Mouse (Mus musculus) MEL (cell line): ENCODE data around the gene Caml.

Source experiments
- CHD1 ChIP-seq: IDR thresholded peaks from 2 replicates; pipeline ENCODE4 v1.6.1; 2012; ENCODE audit warnings: low read depth, mild to moderate bottlenecking, inconsistent platforms, low read length, improper control_type of control experiment
- CTCF ChIP-seq, 3 experiments: IDR thresholded peaks in 2 of 3; conservative IDR thresholded peaks in 1 of 3; 2 replicates each; pipeline ENCODE4 v1.5.1; 2011 to 2012; ENCODE audit warnings: low read length in 3 of 3, low read depth in 2 of 3, mild to moderate bottlenecking in 2 of 3, improper control_type of control experiment in 1 of 3, inconsistent platforms in 1 of 3, mixed read lengths in 1 of 3, moderate library complexity in 1 of 3; ENCODE audit not compliant: control insufficient read depth in 1 of 3, insufficient read depth in 1 of 3, poor library complexity in 1 of 3, severe bottlenecking in 1 of 3
- EP300 ChIP-seq, 2 experiments: IDR thresholded peaks; 2 replicates each; pipeline ENCODE4 v1.6.1; 2011; ENCODE audit warnings: improper control_type of control experiment in 2 of 2, low read length in 2 of 2, low read depth in 1 of 2, mild to moderate bottlenecking in 1 of 2
- ETS1 ChIP-seq: IDR thresholded peaks from 2 replicates; pipeline ENCODE4 v1.6.1; 2012; ENCODE audit warnings: low read depth, mild to moderate bottlenecking, inconsistent platforms, low read length, improper control_type of control experiment, moderate library complexity
- HCFC1 ChIP-seq: IDR thresholded peaks from 2 replicates; pipeline ENCODE4 v1.6.1; 2012; ENCODE audit warnings: low read depth, mild to moderate bottlenecking, inconsistent platforms, low read length, improper control_type of control experiment, moderate library complexity
- MAX ChIP-seq: IDR thresholded peaks from 2 replicates; pipeline ENCODE4 v1.6.1; 2011; ENCODE audit warnings: low read length, improper control_type of control experiment
- MXI1 ChIP-seq: IDR thresholded peaks from 2 replicates; pipeline ENCODE4 v1.6.1; 2011; ENCODE audit warnings: mild to moderate bottlenecking, low read depth, low read length, improper control_type of control experiment
- NRF1 ChIP-seq: IDR thresholded peaks from 2 replicates; pipeline ENCODE4 v1.6.1; 2014; ENCODE audit warnings: low read depth, mild to moderate bottlenecking, inconsistent platforms, low read length, improper control_type of control experiment, moderate library complexity; ENCODE audit not compliant: poor library complexity, insufficient read depth, severe bottlenecking
- POLR2A ChIP-seq, 2 experiments: IDR thresholded peaks; 2 replicates each; pipeline ENCODE4 v1.6.1; 2011 to 2012; ENCODE audit warnings: low read length in 2 of 2, mild to moderate bottlenecking in 2 of 2, control low read depth in 1 of 2, improper control_type of control experiment in 1 of 2, low read depth in 1 of 2, moderate library complexity in 1 of 2; ENCODE audit not compliant: control insufficient read depth in 1 of 2, insufficient read depth in 1 of 2, poor library complexity in 1 of 2
- TAL1 ChIP-seq: IDR thresholded peaks from 2 replicates; pipeline ENCODE4 v1.6.1; 2012; ENCODE audit warnings: mild to moderate bottlenecking, inconsistent platforms, low read length, moderate library complexity, mixed read lengths
- TCF12 ChIP-seq: IDR thresholded peaks from 2 replicates; pipeline ENCODE4 v1.6.1; 2014; ENCODE audit warnings: low read depth, mild to moderate bottlenecking, inconsistent platforms, low read length, improper control_type of control experiment, moderate library complexity
- USF1 ChIP-seq: IDR thresholded peaks from 2 replicates; pipeline ENCODE4 v1.6.1; 2014; ENCODE audit warnings: low read depth, mild to moderate bottlenecking, inconsistent platforms, low read length, improper control_type of control experiment, moderate library complexity
- ZMIZ1 ChIP-seq: IDR thresholded peaks from 2 replicates; pipeline ENCODE4 v1.6.1; 2012; ENCODE audit warnings: low read depth, mild to moderate bottlenecking, inconsistent platforms, low read length, improper control_type of control experiment, moderate library complexity
- ZNF384 ChIP-seq: IDR thresholded peaks from 2 replicates; pipeline ENCODE4 v1.6.1; 2012; ENCODE audit warnings: low read depth, mild to moderate bottlenecking, inconsistent platforms, low read length, improper control_type of control experiment

DNA sequence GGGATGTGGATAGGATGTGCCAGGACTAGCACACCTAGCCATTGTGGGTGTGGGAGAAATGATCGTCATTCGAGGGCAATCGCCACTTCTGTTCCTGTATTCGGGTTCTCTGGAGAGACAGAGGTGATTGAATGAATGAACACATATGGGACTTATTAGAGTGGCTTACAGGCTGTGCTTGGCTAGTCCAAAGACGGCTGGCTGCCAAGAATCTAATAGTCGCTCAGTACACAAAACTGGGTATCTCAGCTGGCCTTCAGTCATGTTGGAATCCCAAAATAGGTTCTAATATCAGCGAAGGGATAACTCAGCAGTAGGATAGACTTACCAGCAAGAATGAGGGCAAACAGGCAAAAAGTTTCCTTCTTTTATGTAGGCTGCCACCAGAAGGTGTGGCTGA lies 10.8 kb upstream of the Caml start:
- no peak for TF ChIP-seq CTCF (IDR thresholded peaks at IDR 0.05 in 2 of 3, conservative IDR thresholded peaks at IDR 0.05 in 1 of 3; ENCODE audit: control insufficient read depth in 1 of 3, insufficient read depth in 1 of 3, low read depth in 2 of 3, low read length in 3 of 3, poor library complexity in 1 of 3, severe bottlenecking in 1 of 3)
- TF ChIP-seq ZNF384 = no peak
- no peak for TF ChIP-seq POLR2A (IDR thresholded peaks at IDR 0.05; ENCODE audit: control insufficient read depth in 1 of 2, insufficient read depth in 1 of 2, low read depth in 1 of 2, low read length in 2 of 2, poor library complexity in 1 of 2)
- TF ChIP-seq ETS1 = no peak
- no peak for TF ChIP-seq EP300 (IDR thresholded peaks at IDR 0.05; ENCODE audit: low read depth in 1 of 2, low read length in 2 of 2)
- TF ChIP-seq HCFC1 = no peak
- TF ChIP-seq USF1 = no peak
- TF ChIP-seq MAX = no peak
- no peak for TF ChIP-seq TCF12
- no peak for TF ChIP-seq NRF1
- TF ChIP-seq MXI1 = no peak
- TF ChIP-seq CHD1 = no peak
- TF ChIP-seq ZMIZ1 = no peak
- TF ChIP-seq TAL1 = no peak
